Mouse (Mus musculus) spleen, adult 2 months (tissue): ENCODE results near the gene Ucp2. TPM values are rescaled to one million over a fixed set of nuclear protein-coding genes. Genes with fewer than 3 reads are reported as not detected.

Experiments used
- DNase-seq, 2 experiments: peaks; one replicate each; pipeline versions ENCODE4 v3.0.0 to v3.0.0-alpha.2; 2012 to 2021; ENCODE audit warnings: low spot score in 2 of 2, low read depth in 1 of 2
- H3K27ac ChIP-seq: fragments of 200-500 bp; 2 replicates; pipeline ENCODE4 v1.5.1; 2012; ENCODE audit warnings: low read length, inconsistent platforms; ENCODE audit not compliant: insufficient read depth
- H3K27me3 ChIP-seq: fragments of 200-500 bp; 2 replicates; pipeline ENCODE4 v1.6.1; 2012; ENCODE audit warnings: mild to moderate bottlenecking, moderate library complexity, low read length, inconsistent platforms; ENCODE audit not compliant: control insufficient read depth, insufficient read depth
- H3K36me3 ChIP-seq: fragments of 200-500 bp; 2 replicates; pipeline ENCODE4 v1.6.1; 2012; ENCODE audit warnings: mild to moderate bottlenecking, low read length, inconsistent platforms; ENCODE audit not compliant: control insufficient read depth, insufficient read depth
- H3K4me1 ChIP-seq: fragments of 200-500 bp; 2 replicates; pipeline ENCODE4 v1.6.1; 2011; ENCODE audit warnings: inconsistent platforms; ENCODE audit not compliant: control insufficient read depth, insufficient read depth, insufficient read length
- H3K4me3 ChIP-seq: fragments of 200-500 bp; 2 replicates; pipeline ENCODE4 v1.5.1; 2011; ENCODE audit warnings: mild to moderate bottlenecking, inconsistent platforms; ENCODE audit not compliant: insufficient read depth, insufficient read length; ENCODE audit errors: extremely low read depth
- CTCF ChIP-seq: fragments of 200-500 bp; IDR thresholded peaks from 2 replicates; pipeline ENCODE4 v1.5.1; 2011; ENCODE audit warnings: mild to moderate bottlenecking, inconsistent platforms; ENCODE audit not compliant: insufficient read depth, insufficient read length, insufficient replicate concordance; ENCODE audit errors: extremely low read depth
- POLR2A ChIP-seq: fragments of 200-500 bp; IDR thresholded peaks from 2 replicates; pipeline ENCODE4 v1.6.1; 2011; ENCODE audit warnings: low read depth, low read length, inconsistent platforms
- WGBS: fragments of 180-500 bp; shearing (Covaris S2); methylation state at CpG from one replicate; pipeline ENCODE4 v1.1.7; 2018; 5-methylcytosine and 5-hydroxymethylcytosine counted together
- polyA plus RNA-seq: library from polyadenylated mRNA; depleted of rRNA; stranded (reverse); fragments of >200 nt; gene quantifications from 2 replicates; pipeline ENCODE4 v1.2.3, GENCODE M21; 2012

Gene Ucp2
- polyA plus RNA-seq, 1 experiment: 991 TPM

GRCm38 (mm10) chr7:100501844-100502373 is 8.8 kb downstream of the Ucp2 start:
- no peak overlapping the region for H3K4me3 ChIP-seq
- no peak for TF ChIP-seq POLR2A
- TF ChIP-seq CTCF: no peak
- 31% methylated on average over 2 of the region's 2 CpGs for WGBS
- no peaks in the 10 kb centered on the region for H3K27me3 ChIP-seq
- H3K4me1 ChIP-seq: peaks cover 36% of the 10 kb centered on the region
- no peak for DNase-seq
- H3K36me3 ChIP-seq: peaks cover 32% of the 10 kb centered on the region
- H3K27ac ChIP-seq: no peak overlapping the region

- no peak for TF ChIP-seq CTCF
- no peak for TF ChIP-seq POLR2A
- Histone ChIP-seq H3K27me3 (no peaks in the 10 kb centered on the region), H3K27ac (peak overlapping the region; percentile 35), H3K36me3 (peaks cover 27% of the 10 kb centered on the region), H3K4me3 (no peak overlapping the region), H3K4me1 (peaks cover 30% of the 10 kb centered on the region)
- no peak for DNase-seq
- 37% methylated on average over 7 of the region's 7 CpGs for WGBS
Observed at GRCm38 (mm10) chr7:100502374-100502922, 9.3 kb downstream of the Ucp2 start.

GRCm38 (mm10) chr7:100503076-100503475 is 9.9 kb downstream of the Ucp2 start:
- no peak for DNase-seq
- 18% methylated on average over 5 of the region's 5 CpGs for WGBS
- TF ChIP-seq CTCF (no peak), POLR2A (peak; percentile 35; the same call in 1 of the 2 replicates)
- Histone ChIP-seq H3K36me3 (peaks cover 20% of the 10 kb centered on the region), H3K4me3 (no peak overlapping the region), H3K4me1 (peaks cover 25% of the 10 kb centered on the region), H3K27me3 (no peaks in the 10 kb centered on the region), H3K27ac (0 out of 2 replicates have a peak overlapping the region, but pooled peaks have one; percentile 1)

GRCm38 (mm10) chr7:100504740-100505487 is 11.8 kb downstream of the Ucp2 start:
- no peaks in the 10 kb centered on the region for H3K27me3 ChIP-seq
- H3K27ac ChIP-seq: peak overlapping the region; percentile 16
- TF ChIP-seq POLR2A: no peak; the same call in 1 of the 2 replicates
- TF ChIP-seq CTCF: no peak
- peaks cover 2% of the 10 kb centered on the region for H3K36me3 ChIP-seq
- no peak for DNase-seq
- WGBS: 57% methylated on average over 13 of the region's 13 CpGs
- peaks cover 25% of the 10 kb centered on the region; the same call in 1 of the 2 replicates for H3K4me1 ChIP-seq
- no peak overlapping the region for H3K4me3 ChIP-seq

GRCm38 (mm10) chr7:100506494-100506893 is 13.4 kb downstream of the Ucp2 start:
- Histone ChIP-seq H3K36me3 (no peaks in the 10 kb centered on the region), H3K27ac (no peak overlapping the region), H3K4me1 (peaks cover 25% of the 10 kb centered on the region; the same call in 1 of the 2 replicates), H3K4me3 (no peak overlapping the region), H3K27me3 (no peaks in the 10 kb centered on the region)
- no peak for DNase-seq
- no peak for TF ChIP-seq POLR2A
- TF ChIP-seq CTCF: no peak
- 74% methylated on average over 4 of the region's 4 CpGs for WGBS

GRCm38 (mm10) chr7:100508670-100509069 is 15.5 kb downstream of the Ucp2 start:
- H3K4me3 ChIP-seq: no peak overlapping the region

More at GRCm38 (mm10) chr7:100508670-100509069, 15.5 kb downstream of the Ucp2 start:
- no peaks in the 10 kb centered on the region for H3K27me3 ChIP-seq
- no peak for TF ChIP-seq POLR2A
- TF ChIP-seq CTCF: no peak
- DNase-seq: no peak
- no peaks in the 10 kb centered on the region for H3K36me3 ChIP-seq
- no peak overlapping the region for H3K27ac ChIP-seq
- WGBS: 15% methylated on average over 3 of the region's 3 CpGs
- H3K4me1 ChIP-seq: peaks cover 11% of the 10 kb centered on the region; the same call in 1 of the 2 replicates
